Mouse (Mus musculus) limb, embryonic 15.5 days (tissue): ENCODE measurements around the gene Gm826. TPM values are rescaled to one million over a fixed set of nuclear protein-coding genes. Genes with fewer than 3 reads are reported as not detected.

Source experiments
- polyA plus RNA-seq: library from polyadenylated mRNA; unstranded; fragments of >200 nt; fragmentation: Nextera tagmentation; extraction: Ambion mirVana; gene quantifications from 2 replicates; pipeline ENCODE4 v1.2.1, GENCODE M21; 2015

The Gm826 gene
- polyA plus RNA-seq, 1 experiment from 2014 or later: 0.82 TPM

Other genes starting within 250 kb of the Gm826 start
- gene Mafb, start 32.9 kb upstream of the Gm826 start, polyA plus RNA-seq: 34.2 and 37.1 TPM in 2 replicates